Mouse (Mus musculus) bone marrow macrophage, adult 2 months (primary cell): ENCODE data around the gene Il27ra. TPM values are rescaled to one million over a fixed set of nuclear protein-coding genes. Genes with fewer than 3 reads are reported as not detected.

Experiments
- H3K27ac ChIP-seq: 2 replicates; pipeline ENCODE4 v1.5.1; 2012; ENCODE audit warnings: low read depth, low read length; ENCODE audit not compliant: insufficient read depth
- H3K4me1 ChIP-seq: 2 replicates; pipeline ENCODE4 v1.6.1; 2012; ENCODE audit warnings: low read length; ENCODE audit not compliant: control insufficient read depth, insufficient read depth
- H3K4me3 ChIP-seq: 2 replicates; pipeline ENCODE4 v1.5.1; 2012; ENCODE audit warnings: mild to moderate bottlenecking, low read length, moderate library complexity; ENCODE audit not compliant: insufficient read depth
- CTCF ChIP-seq: IDR thresholded peaks from 2 replicates; pipeline ENCODE4 v1.5.1; 2012; ENCODE audit warnings: low read depth, mild to moderate bottlenecking, low read length, moderate library complexity
- POLR2A ChIP-seq: IDR thresholded peaks from 2 replicates; pipeline ENCODE4 v1.6.1; 2012; ENCODE audit warnings: mild to moderate bottlenecking, low read depth, low read length, borderline replicate concordance
- polyA plus RNA-seq: library from polyadenylated mRNA; stranded (reverse); fragments of >200 nt; gene quantifications from 2 replicates; pipeline ENCODE4 v1.2.4, GENCODE M21; 2012; ENCODE audit not compliant: missing spikeins, insufficient read depth, insufficient read length

Il27ra gene
- polyA plus RNA-seq, 1 experiment: 0.68 TPM

DNA sequence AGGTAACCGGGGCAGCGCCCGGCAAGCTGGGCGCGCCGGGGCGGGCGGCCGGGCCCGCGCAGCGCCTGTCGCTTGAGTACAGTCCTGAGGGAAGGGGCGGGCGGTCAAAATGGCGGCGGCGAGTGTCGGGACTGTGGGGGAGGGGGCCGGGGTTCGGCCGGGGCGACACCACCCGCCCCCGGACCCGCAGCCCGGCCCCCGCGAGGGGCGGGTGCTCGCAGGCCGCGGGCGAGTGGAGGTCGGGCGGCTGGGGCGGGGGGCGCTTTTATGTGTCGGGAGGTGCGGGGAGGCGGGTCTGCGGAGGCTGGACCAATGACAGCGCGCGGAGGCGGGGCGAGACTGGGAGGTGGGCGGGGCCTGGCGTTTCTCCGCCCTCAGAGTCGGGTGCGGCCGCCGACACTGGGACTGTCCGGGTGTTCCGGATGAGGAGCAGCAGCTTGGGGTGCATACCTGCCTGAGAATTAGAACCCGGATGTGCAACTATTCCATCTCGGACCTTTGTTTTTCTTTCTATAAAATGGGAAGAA is 24.7 kb upstream of the Il27ra start:
- Histone ChIP-seq H3K27ac (peak overlapping the region; percentile 71), H3K4me1 (peaks cover 65% of the 10 kb centered on the region), H3K4me3 (peak overlapping the region; percentile 63)
- no peak for TF ChIP-seq POLR2A
- TF ChIP-seq CTCF: no peak

DNA sequence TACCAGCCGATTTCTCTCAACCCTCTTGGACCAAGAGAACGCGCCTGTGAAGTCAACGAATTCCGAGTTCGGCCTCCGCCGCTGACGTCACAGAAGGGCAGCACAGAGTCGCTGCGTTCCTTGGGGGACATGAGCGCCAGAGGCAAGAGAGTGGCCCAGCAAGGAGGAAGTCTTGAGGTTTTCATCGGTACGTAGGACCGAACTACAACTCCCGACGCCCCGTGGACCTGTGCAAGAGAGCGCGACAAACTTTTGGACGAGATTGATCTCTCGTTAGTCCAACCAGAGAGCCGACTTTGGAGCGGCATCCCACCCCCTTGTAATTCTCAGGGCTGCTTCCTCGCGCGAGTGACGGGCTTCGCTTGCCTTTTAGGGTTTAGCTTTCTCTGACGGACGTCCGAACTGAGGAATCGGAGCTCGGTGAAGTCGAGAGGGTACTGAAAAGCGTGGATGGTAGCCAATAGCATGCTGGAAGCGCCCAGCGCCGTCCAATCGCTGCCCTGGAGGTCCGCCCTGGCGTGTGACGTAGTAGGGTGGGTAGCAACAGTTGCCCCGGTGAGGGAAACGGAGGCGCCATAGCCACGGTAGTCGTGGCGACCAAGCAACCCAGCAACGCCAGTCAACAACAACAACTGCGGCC is 24.0 kb upstream of the Il27ra start, which contains the start of gene Rfx1:
TSS of gene Rfx1 (plus strand) at position 544 of the 640 bp plus-strand sequence.
- TF ChIP-seq POLR2A (no peak), CTCF (no peak)
- peaks cover 58% of the 10 kb centered on the region for H3K4me1 ChIP-seq

DNA sequence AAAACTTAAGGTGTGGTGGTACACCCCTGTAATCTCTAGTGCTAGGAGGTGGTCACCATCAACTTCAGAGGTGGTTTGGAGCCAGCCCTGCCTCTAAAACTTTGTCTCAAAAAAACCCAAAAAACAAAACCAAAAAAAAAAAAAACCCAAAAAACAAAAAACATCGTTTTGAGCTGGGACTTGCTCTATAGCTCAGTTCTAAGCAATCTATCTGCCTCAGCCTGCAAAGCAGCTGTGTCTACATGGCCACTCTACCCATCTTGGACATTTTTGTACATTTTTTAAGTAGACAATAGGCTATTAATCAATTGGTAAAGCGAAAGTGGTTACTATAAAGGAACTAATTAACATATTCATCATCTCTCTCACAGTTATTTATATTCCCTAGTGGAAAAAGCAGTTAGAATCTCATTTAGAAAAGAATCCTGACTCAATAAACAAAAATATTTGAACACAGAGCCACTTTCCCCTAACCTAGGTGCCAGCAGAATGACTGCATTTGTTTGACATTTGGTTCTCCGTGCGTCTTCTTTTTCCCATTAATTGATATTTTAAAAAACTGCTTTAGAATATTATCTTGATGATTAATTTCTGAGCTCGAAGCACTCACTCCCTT is 23.2 kb upstream of the Il27ra start:
- TF ChIP-seq CTCF: no peak
- TF ChIP-seq POLR2A: no peak
- H3K4me3 ChIP-seq: peak overlapping the region; percentile 73
- peaks cover 49% of the 10 kb centered on the region for H3K4me1 ChIP-seq
- peak overlapping the region; percentile 59; the same call in 1 of the 2 replicates for H3K27ac ChIP-seq

More for the DNA sequence above, 24.0 kb upstream of the Il27ra start, which contains the start of gene Rfx1:
- Histone ChIP-seq H3K27ac (peak within 1 kb of the TSS; percentile 71), H3K4me3 (peak within 1 kb of the TSS; percentile 73)

GRCm38 (mm10) chr8:84065037-84065436 is 22.6 kb upstream of the Il27ra start, which contains the start of gene Gm10643:
Gm10643 (minus strand) TSS chr8:84065137.
- peak within 1 kb of the TSS; percentile 59 for H3K27ac ChIP-seq
- peaks cover 44% of the 10 kb centered on the region for H3K4me1 ChIP-seq
- peak within 1 kb of the TSS; percentile 73 for H3K4me3 ChIP-seq
- TF ChIP-seq CTCF (no peak), POLR2A (no peak)

DNA sequence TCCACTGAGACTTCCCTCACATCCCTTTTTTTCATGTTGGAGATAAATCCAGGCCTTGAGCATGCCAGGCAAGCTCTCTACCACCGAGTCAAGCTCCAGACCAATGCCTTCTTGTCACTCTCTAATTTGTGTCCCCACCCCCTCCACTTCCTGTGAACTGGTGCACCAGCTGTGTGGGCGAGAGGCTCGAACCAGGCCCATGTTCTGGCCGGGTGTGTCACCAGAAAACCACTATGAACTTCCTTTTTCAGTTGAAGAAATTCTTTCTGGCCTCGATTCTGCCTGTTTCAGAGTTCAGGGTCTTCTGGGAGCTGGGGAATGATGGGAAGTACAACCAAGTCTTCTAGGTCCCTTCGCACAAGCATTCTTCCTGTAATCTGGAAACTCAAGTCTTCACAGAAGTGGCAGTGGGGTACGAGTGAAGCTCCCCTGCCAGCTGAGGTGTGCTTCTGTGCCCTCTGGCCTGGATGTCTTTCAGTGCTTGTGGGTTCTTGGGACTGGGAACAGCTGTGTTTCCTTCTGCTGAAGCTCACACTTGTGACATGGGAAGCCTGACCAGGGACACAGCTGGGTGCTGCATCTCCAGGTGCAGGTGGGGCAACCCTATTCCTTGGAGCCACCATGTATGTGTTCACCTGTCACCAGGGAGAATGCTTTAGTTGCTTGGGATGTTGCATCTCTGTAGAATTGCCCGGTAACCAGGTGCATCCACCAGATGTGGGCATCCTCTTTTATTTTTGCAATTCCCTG is 21.6 kb upstream of the Il27ra start:
- peaks cover 34% of the 10 kb centered on the region for H3K4me1 ChIP-seq
- H3K27ac ChIP-seq: peak overlapping the region; percentile 39
- H3K4me3 ChIP-seq: no peak overlapping the region
- TF ChIP-seq POLR2A (no peak), CTCF (no peak)

DNA sequence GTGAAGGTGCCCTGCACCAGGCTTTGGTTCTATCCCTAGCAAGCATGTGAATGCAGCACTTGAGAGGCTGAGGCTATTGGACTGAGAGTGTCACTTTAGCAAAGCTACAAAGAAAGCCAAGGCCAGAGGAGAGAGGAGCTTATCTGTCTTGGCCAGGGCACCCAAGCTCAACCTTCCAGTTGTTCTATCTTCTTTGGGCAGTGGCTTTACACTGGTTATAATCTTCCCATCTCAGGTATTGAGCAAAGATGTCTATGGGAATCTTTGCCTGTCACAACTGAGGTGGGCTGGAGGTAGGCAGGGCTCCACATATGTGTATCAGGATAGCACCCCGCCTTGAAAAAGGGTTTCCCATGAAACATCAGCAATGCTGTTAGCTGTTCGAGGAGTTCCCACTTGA is 17.9 kb upstream of the Il27ra start:
- Histone ChIP-seq H3K4me1 (peaks cover 16% of the 10 kb centered on the region), H3K27ac (no peak overlapping the region), H3K4me3 (no peak overlapping the region)
- TF ChIP-seq CTCF (no peak), POLR2A (no peak)

- Histone ChIP-seq H3K27ac (no peak overlapping the region), H3K4me1 (peaks cover 9% of the 10 kb centered on the region), H3K4me3 (no peak overlapping the region)
- no peak for TF ChIP-seq POLR2A
- TF ChIP-seq CTCF: no peak
Measured at GRCm38 (mm10) chr8:84059226-84059625, 16.8 kb upstream of the Il27ra start.

DNA sequence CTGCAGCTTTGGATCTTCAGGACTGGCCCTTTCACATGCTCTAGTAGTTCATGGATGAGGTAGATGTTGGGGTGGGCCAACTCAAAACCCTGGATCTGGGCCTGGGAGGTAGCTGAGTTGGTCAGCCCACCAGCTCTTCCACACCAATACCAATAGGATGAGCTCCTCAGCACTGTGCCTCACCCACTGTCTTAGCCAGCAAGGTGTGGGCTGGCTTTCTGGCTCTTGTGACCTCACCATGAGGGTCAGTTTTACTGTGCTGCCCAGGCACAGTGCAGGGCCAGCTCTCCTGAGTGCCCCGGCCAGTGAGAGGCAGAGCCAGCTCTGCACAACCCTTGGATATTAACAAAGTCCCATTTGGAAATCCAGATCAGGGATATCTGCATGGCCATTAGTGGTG is 15.4 kb upstream of the Il27ra start:
- TF ChIP-seq POLR2A (no peak), CTCF (no peak)
- Histone ChIP-seq H3K4me3 (no peak overlapping the region), H3K27ac (no peak overlapping the region), H3K4me1 (no peaks in the 10 kb centered on the region)

- Histone ChIP-seq H3K4me3 (no peak overlapping the region), H3K27ac (no peak overlapping the region), H3K4me1 (no peaks in the 10 kb centered on the region)
- TF ChIP-seq CTCF: no peak
- TF ChIP-seq POLR2A: no peak
Measured at GRCm38 (mm10) chr8:84053229-84053628, 10.8 kb upstream of the Il27ra start.

DNA sequence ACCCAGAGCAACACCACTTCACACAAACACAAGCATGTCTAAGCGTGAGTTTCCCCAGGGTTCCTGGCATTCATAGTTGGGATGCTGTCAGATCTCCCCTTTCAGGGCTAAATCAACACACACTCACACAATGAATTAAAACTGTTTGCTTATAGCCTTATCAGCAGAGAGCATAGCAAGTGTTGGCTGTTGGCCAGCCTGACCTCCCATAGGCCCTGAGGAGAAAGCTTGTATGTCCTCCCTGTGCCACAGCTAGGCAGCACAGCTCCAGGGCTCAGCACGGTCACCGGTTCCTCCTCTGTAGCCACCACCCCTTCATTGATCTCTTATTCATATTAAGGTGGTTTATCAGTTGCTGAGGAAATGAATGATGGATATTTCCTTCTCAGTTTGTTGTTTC is 10.4 kb upstream of the Il27ra start:
- TF ChIP-seq POLR2A (no peak), CTCF (no peak)
- no peaks in the 10 kb centered on the region for H3K4me1 ChIP-seq
- no peak overlapping the region for H3K4me3 ChIP-seq
- H3K27ac ChIP-seq: no peak overlapping the region
